Mouse (Mus musculus) forebrain, embryonic 15.5 days (tissue): ENCODE measurements around the gene Nucb2. TPM values are rescaled to one million over a fixed set of nuclear protein-coding genes. Genes with fewer than 3 reads are reported as not detected.

ENCODE experiments used
- ATAC-seq: fragments of 200-750 bp; cut with Nextera tagmentation; replicated peaks from 2 replicates; pipeline ENCODE4 v1.8.0; 2017; ENCODE audit warnings: mild to moderate bottlenecking, moderate TSS enrichment, moderate library complexity
- H3K27ac ChIP-seq: fragments of 300-500 bp; sonication (generic); replicated peaks from 2 replicates; pipeline ENCODE4 v1.5.1; 2015; ENCODE audit warnings: mild to moderate bottlenecking, inconsistent platforms
- H3K27me3 ChIP-seq: fragments of 300-500 bp; sonication (generic); 2 replicates; pipeline ENCODE4 v1.6.1; 2015; ENCODE audit warnings: inconsistent platforms
- H3K36me3 ChIP-seq: fragments of 300-500 bp; sonication (generic); 2 replicates; pipeline ENCODE4 v1.6.1; 2015; ENCODE audit warnings: mild to moderate bottlenecking, inconsistent platforms
- H3K4me1 ChIP-seq: fragments of 300-500 bp; sonication (generic); 2 replicates; pipeline ENCODE4 v1.6.1; 2015; ENCODE audit warnings: inconsistent platforms
- H3K4me2 ChIP-seq: fragments of 300-500 bp; sonication (generic); replicated peaks from 2 replicates; pipeline ENCODE4 v1.6.1; 2015; ENCODE audit warnings: mild to moderate bottlenecking, inconsistent platforms
- H3K4me3 ChIP-seq: fragments of 300-500 bp; sonication (generic); 2 replicates; pipeline ENCODE4 v1.5.1; 2015; ENCODE audit warnings: mild to moderate bottlenecking, inconsistent platforms
- H3K9ac ChIP-seq: fragments of 300-500 bp; sonication (generic); replicated peaks from 2 replicates; pipeline ENCODE4 v1.6.1; 2015; ENCODE audit warnings: mild to moderate bottlenecking, inconsistent platforms
- H3K9me3 ChIP-seq: fragments of 300-500 bp; sonication (generic); 2 replicates; pipeline ENCODE4 v1.6.1; 2016; ENCODE audit warnings: inconsistent platforms
- WGBS: fragments of 180-500 bp; shearing (Covaris S2); methylation state at CpG from one replicate; pipeline ENCODE4 v1.1.7; 2015; ENCODE audit warnings: mixed read lengths; 5-methylcytosine and 5-hydroxymethylcytosine counted together
- polyA plus RNA-seq: library from polyadenylated mRNA; unstranded; fragments of >200 nt; fragmentation: Nextera tagmentation; extraction: Ambion mirVana; gene quantifications from 2 replicates; pipeline ENCODE4 v1.2.1, GENCODE M21; 2015

Nucb2 gene
- 17.5 and 17.7 TPM in 2 replicates for polyA plus RNA-seq

DNA sequence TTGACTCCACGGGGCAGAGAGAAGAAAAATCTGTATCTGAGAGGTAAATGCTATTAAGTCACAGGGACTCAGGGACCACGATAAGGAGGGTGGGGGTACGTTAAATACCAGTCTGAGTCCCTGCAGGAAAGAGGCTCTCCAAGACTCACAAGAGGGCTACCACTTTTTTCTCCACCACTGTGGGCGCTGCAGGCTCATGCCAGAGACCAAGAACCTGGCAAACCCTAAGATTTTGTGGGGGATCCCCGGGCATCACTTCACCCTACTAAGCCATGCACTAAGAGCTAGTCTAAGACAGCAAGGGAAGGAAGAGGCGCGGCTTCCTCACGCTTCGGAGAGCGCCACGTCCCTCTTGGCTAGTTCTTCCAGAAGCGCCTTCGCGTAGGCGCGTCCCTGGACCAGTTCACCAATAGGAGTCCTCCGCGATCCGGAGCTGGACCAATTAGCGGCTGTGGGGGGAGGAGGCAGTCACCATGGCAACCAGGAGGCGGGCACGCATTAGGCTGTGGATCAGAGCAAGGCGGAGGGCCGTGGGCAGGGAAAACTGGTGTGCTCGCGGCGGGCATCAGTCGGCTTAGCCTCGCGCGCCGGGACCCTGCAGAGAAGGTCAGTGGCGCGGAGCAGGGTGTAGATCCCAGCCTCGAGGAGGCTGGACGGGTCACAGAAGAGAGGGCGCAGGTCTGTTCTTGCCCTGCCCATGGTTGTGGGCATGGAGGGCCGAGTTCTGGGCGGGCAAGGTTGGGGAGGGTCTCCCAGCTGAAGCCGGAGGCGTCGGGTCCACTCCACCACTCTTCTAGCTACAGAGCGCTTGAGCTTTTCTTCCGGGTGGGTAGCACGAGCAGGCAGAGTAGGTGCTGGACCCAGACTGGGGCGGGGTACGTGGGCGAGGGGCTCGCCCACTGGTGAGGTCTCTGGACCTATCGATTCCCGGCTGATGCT is at the start of gene Nucb2:
Gene Nucb2 (plus strand): TSS at position 491 of the 939 bp plus-strand sequence.
- H3K27me3 ChIP-seq, result no peaks in the 10 kb centered on the region
- no peaks in the 10 kb centered on the region for H3K36me3 ChIP-seq
- peak within 1 kb of the TSS; percentile 58 for H3K4me3 ChIP-seq
- H3K9ac ChIP-seq, result peak within 1 kb of the TSS; percentile 72
- peaks cover 17% of the 10 kb centered on the region for H3K4me1 ChIP-seq
- H3K4me2 ChIP-seq, result peak within 1 kb of the TSS; percentile 88
- H3K27ac ChIP-seq, result peak within 1 kb of the TSS; percentile 62
- no peaks in the 10 kb centered on the region for H3K9me3 ChIP-seq
- WGBS, result under 1% methylated on average over 50 of the region's 51 CpGs
- peak; percentile 100 for ATAC-seq

DNA sequence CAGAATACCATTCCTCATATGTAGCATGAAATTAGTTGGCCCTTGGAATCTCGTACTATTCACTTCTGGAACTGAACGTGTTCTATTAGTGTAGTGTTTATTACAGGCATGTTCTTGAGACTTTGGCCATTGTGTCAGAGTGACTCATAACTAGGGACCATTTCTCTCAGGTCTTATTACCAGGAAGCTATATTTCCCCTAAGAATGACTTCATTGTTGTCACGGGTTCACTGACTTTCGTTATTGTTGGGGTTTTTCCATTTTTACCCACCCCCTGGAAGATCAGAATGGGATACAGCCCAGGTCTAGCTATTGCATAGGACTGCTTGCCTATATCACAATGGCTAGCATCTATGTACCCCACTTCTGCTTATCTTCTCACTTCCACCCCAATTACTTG is 47.2 kb upstream of the Nucb2 start:
- Histone ChIP-seq H3K9ac (no peak overlapping the region), H3K9me3 (no peaks in the 10 kb centered on the region), H3K4me1 (no peaks in the 10 kb centered on the region), H3K36me3 (no peaks in the 10 kb centered on the region), H3K4me2 (no peak overlapping the region), H3K4me3 (no peak overlapping the region), H3K27me3 (no peaks in the 10 kb centered on the region), H3K27ac (no peak overlapping the region)
- 78% methylated on average over 4 of the region's 4 CpGs for WGBS
- no peak for ATAC-seq

DNA sequence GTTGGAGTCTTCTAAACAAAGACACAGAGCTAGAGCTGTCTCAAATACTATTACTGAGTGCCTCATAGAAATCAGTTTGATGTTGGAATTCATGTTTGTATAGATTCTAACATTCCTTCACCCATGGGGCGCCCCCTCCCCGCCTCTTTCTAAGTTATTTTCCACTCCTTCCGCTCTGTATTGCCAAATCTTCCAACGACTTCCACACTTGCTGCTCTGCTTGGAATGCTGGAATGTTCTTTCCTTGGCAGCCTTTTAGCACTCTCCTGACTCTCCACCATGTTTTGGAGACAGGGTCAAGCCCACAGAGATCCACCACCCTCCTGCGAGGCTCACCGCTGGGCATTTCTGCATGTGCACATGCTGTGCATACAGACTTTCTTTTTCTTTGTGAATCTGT is 46.8 kb upstream of the Nucb2 start:
- no peak overlapping the region for H3K27ac ChIP-seq
- no peak overlapping the region for H3K9ac ChIP-seq
- H3K36me3 ChIP-seq, result no peaks in the 10 kb centered on the region
- no peak for ATAC-seq
- H3K4me1 ChIP-seq, result no peaks in the 10 kb centered on the region
- no peak overlapping the region for H3K4me3 ChIP-seq
- H3K4me2 ChIP-seq, result no peak overlapping the region
- no peaks in the 10 kb centered on the region for H3K9me3 ChIP-seq
- 88% methylated on average over 6 of the region's 6 CpGs for WGBS
- H3K27me3 ChIP-seq, result no peaks in the 10 kb centered on the region

- Histone ChIP-seq H3K4me1 (no peaks in the 10 kb centered on the region), H3K36me3 (no peaks in the 10 kb centered on the region), H3K27me3 (no peaks in the 10 kb centered on the region), H3K4me2 (no peak overlapping the region), H3K4me3 (no peak overlapping the region), H3K9me3 (no peaks in the 10 kb centered on the region), H3K9ac (no peak overlapping the region), H3K27ac (no peak overlapping the region)
- no peak for ATAC-seq
- 31% methylated on average over 3 of the region's 3 CpGs for WGBS
Measured at GRCm38 (mm10) chr7:116458985-116459441, 45.2 kb upstream of the Nucb2 start.

GRCm38 (mm10) chr7:116462114-116462513 is 42.1 kb upstream of the Nucb2 start:
- H3K9me3 ChIP-seq, result no peaks in the 10 kb centered on the region
- H3K9ac ChIP-seq, result no peak overlapping the region
- no peak overlapping the region for H3K4me3 ChIP-seq
- H3K4me1 ChIP-seq, result no peaks in the 10 kb centered on the region
- no peak overlapping the region for H3K27ac ChIP-seq
- ATAC-seq, result no peak
- WGBS, result 55% methylated on average over 8 of the region's 8 CpGs
- H3K4me2 ChIP-seq, result no peak overlapping the region
- H3K27me3 ChIP-seq, result no peaks in the 10 kb centered on the region
- no peaks in the 10 kb centered on the region for H3K36me3 ChIP-seq

GRCm38 (mm10) chr7:116475836-116476235 is 28.3 kb upstream of the Nucb2 start:
- Histone ChIP-seq H3K4me3 (no peak overlapping the region), H3K27me3 (no peaks in the 10 kb centered on the region), H3K9me3 (no peaks in the 10 kb centered on the region), H3K4me1 (no peaks in the 10 kb centered on the region), H3K27ac (no peak overlapping the region), H3K36me3 (no peaks in the 10 kb centered on the region), H3K9ac (no peak overlapping the region), H3K4me2 (no peak overlapping the region)
- no peak for ATAC-seq

DNA sequence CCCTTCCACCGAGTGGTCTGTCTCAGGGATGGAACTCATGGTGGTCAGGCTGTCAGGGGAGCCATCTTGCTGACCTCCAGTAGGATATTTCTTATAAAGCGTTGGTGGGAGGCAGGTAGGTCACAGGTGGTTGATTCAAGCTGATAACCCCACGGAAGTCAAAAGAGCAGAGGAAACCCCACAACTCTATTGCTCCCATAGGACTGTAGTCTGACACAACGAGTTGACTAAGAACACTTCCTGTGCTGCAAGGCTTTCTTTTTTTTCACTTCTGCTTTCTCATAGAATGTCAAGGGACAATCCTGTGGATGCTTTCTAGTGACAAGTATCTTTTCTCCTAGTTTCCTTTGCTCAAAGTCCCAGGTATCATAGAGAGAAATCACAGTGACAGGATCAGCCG is 27.9 kb upstream of the Nucb2 start:
- no peak overlapping the region for H3K9ac ChIP-seq
- H3K27ac ChIP-seq, result no peak overlapping the region
- H3K27me3 ChIP-seq, result no peaks in the 10 kb centered on the region
- ATAC-seq, result no peak
- WGBS, result 92% methylated on average over 5 of the region's 5 CpGs
- H3K4me1 ChIP-seq, result no peaks in the 10 kb centered on the region
- no peak overlapping the region for H3K4me3 ChIP-seq
- H3K9me3 ChIP-seq, result no peaks in the 10 kb centered on the region
- H3K4me2 ChIP-seq, result no peak overlapping the region
- no peaks in the 10 kb centered on the region for H3K36me3 ChIP-seq

GRCm38 (mm10) chr7:116483106-116483505 is 21.1 kb upstream of the Nucb2 start:
- ATAC-seq, result no peak
- H3K9me3 ChIP-seq, result no peaks in the 10 kb centered on the region
- no peak overlapping the region for H3K4me2 ChIP-seq
- H3K27me3 ChIP-seq, result no peaks in the 10 kb centered on the region
- H3K4me3 ChIP-seq, result no peak overlapping the region
- H3K36me3 ChIP-seq, result no peaks in the 10 kb centered on the region
- no peaks in the 10 kb centered on the region for H3K4me1 ChIP-seq
- H3K27ac ChIP-seq, result no peak overlapping the region
- H3K9ac ChIP-seq, result no peak overlapping the region
- 71% methylated on average over 1 of the region's 1 CpGs for WGBS

DNA sequence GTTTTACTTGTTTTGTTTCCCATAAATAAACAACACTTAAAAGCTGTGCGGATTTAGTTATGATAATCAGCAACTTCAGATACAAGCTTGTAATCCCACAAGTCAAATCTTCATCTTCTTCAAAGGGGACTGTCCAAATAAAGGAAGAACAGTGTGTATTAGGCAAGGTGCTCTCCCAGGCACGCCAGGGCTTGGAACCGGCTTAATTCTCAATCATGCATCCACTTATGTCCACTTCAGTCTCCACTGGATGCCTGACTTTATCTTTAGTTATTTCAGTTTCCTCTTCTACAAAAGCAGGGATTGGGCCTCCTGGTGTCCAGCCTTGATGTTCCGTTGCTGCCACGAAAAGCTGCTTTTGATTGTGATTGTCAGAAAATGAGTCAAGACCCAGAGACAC is 20.4 kb upstream of the Nucb2 start:
- H3K4me1 ChIP-seq, result no peaks in the 10 kb centered on the region
- no peak overlapping the region for H3K9ac ChIP-seq
- no peaks in the 10 kb centered on the region for H3K36me3 ChIP-seq
- H3K4me3 ChIP-seq, result no peak overlapping the region
- no peak overlapping the region for H3K27ac ChIP-seq
- no peaks in the 10 kb centered on the region for H3K27me3 ChIP-seq
- no peak overlapping the region for H3K4me2 ChIP-seq
- WGBS, result 79% methylated on average over 5 of the region's 5 CpGs
- no peaks in the 10 kb centered on the region for H3K9me3 ChIP-seq
- ATAC-seq, result no peak

- no peaks in the 10 kb centered on the region for H3K27me3 ChIP-seq
- WGBS, result 85% methylated on average over 5 of the region's 5 CpGs
- no peak overlapping the region for H3K4me2 ChIP-seq
- no peaks in the 10 kb centered on the region for H3K36me3 ChIP-seq
- no peak overlapping the region for H3K27ac ChIP-seq
- H3K4me3 ChIP-seq, result no peak overlapping the region
- no peaks in the 10 kb centered on the region for H3K4me1 ChIP-seq
- no peak overlapping the region for H3K9ac ChIP-seq
- H3K9me3 ChIP-seq, result no peaks in the 10 kb centered on the region
- no peak for ATAC-seq
Measured at GRCm38 (mm10) chr7:116484213-116484612, 20.0 kb upstream of the Nucb2 start.

GRCm38 (mm10) chr7:116485062-116485601 is 19.0 kb upstream of the Nucb2 start:
- ATAC-seq, result no peak
- WGBS, result 58% methylated on average over 1 of the region's 1 CpGs
- H3K9me3 ChIP-seq, result no peaks in the 10 kb centered on the region

DNA sequence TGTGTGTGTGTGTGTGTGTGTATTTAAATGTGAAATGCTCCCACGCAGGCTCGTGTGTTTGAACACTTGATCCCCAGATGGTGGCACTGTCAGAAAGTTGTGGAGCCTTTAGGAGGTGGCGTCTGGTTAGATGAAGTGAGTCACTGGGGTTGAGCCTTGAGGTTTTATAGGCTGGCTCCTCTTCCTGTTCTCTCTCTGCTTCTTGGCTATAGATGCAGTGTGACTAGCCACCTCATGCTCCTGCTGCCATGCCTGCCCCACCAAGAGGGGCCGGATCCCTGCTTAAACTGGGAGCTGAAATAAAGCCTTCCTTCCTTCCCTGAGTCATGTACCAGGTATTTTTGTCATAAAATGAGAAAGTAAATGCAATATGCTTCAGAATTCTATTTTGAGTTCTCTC is 13.1 kb upstream of the Nucb2 start:
- Histone ChIP-seq H3K4me3 (no peak overlapping the region), H3K27ac (no peak overlapping the region), H3K4me2 (no peak overlapping the region), H3K4me1 (no peaks in the 10 kb centered on the region), H3K9ac (no peak overlapping the region), H3K36me3 (no peaks in the 10 kb centered on the region), H3K9me3 (no peaks in the 10 kb centered on the region), H3K27me3 (no peaks in the 10 kb centered on the region)
- WGBS, result 73% methylated on average over 4 of the region's 4 CpGs
- no peak for ATAC-seq

More at GRCm38 (mm10) chr7:116485062-116485601, 19.0 kb upstream of the Nucb2 start:
- Histone ChIP-seq H3K9ac (no peak overlapping the region), H3K36me3 (no peaks in the 10 kb centered on the region), H3K4me1 (no peaks in the 10 kb centered on the region), H3K4me2 (no peak overlapping the region), H3K4me3 (no peak overlapping the region), H3K27ac (no peak overlapping the region), H3K27me3 (no peaks in the 10 kb centered on the region)
